Mouse (Mus musculus) kidney, postnatal 0 days (tissue): ENCODE measurements around the gene Zeb2. TPM values are rescaled to one million over a fixed set of nuclear protein-coding genes. Genes with fewer than 3 reads are reported as not detected.

Experiments used
- ATAC-seq: fragments of 200-750 bp; cut with Nextera tagmentation; replicated peaks from 2 replicates; pipeline ENCODE4 v1.8.0; 2017; ENCODE audit warnings: low read depth, moderate number of reproducible peaks, moderate TSS enrichment, moderate library complexity; ENCODE audit not compliant: low FRiP score
- DNase-seq: peaks from one replicate; pipeline ENCODE4 v3.0.0-alpha.2; 2016; ENCODE audit warnings: low spot score
- H3K27ac ChIP-seq: fragments of 300-500 bp; sonication (generic); 2 replicates; pipeline ENCODE4 v1.5.1; 2014; ENCODE audit warnings: mild to moderate bottlenecking
- H3K27me3 ChIP-seq: fragments of 300-500 bp; sonication (generic); 2 replicates; pipeline ENCODE4 v1.6.1; 2014; ENCODE audit warnings: low read length, mixed read lengths; ENCODE audit not compliant: insufficient read depth
- H3K36me3 ChIP-seq: fragments of 300-500 bp; sonication (generic); 2 replicates; pipeline ENCODE4 v1.6.1; 2014; ENCODE audit warnings: low read length, mixed read lengths; ENCODE audit not compliant: insufficient read depth
- H3K4me1 ChIP-seq: fragments of 300-500 bp; sonication (generic); replicated peaks from 2 replicates; pipeline ENCODE4 v1.6.1; 2014; ENCODE audit warnings: antibody characterized with exemption, low read length, mixed read lengths; ENCODE audit not compliant: insufficient read depth
- H3K4me2 ChIP-seq: fragments of 300-500 bp; sonication (generic); 2 replicates; pipeline ENCODE4 v1.6.1; 2014; ENCODE audit warnings: mild to moderate bottlenecking, low read length, moderate library complexity, mixed read lengths
- H3K4me3 ChIP-seq: fragments of 300-500 bp; sonication (generic); replicated peaks from 2 replicates; pipeline ENCODE4 v1.5.1; 2014; ENCODE audit warnings: low read depth, low read length
- H3K9ac ChIP-seq: fragments of 300-500 bp; sonication (generic); 2 replicates; pipeline ENCODE4 v1.6.1; 2014; ENCODE audit warnings: low read depth, low read length
- H3K9me3 ChIP-seq: fragments of 300-500 bp; sonication (generic); replicated peaks from 2 replicates; pipeline ENCODE4 v1.6.1; 2016; ENCODE audit warnings: low read length, inconsistent platforms, mixed read lengths
- CTCF ChIP-seq: IDR thresholded peaks from 2 replicates; pipeline ENCODE4 v1.5.1; 2016; ENCODE audit warnings: antibody characterized with exemption, low read depth, mild to moderate bottlenecking, moderate library complexity
- WGBS: fragments of 180-500 bp; shearing (Covaris S2); extraction: QIAGEN DNeasy Blood & Tissue Kit; methylation state at CpG from one replicate; pipeline ENCODE4 v1.1.7; 2014; 5-methylcytosine and 5-hydroxymethylcytosine counted together
- microRNA-seq: library from miRNA; unstranded; fragments of <30 nt; microRNA quantifications from one replicate; pipeline ENCODE4, GENCODE M21; 2016
- polyA plus RNA-seq: library from polyadenylated mRNA; unstranded; fragments of >200 nt; fragmentation: Nextera tagmentation; extraction: Ambion mirVana; gene quantifications from 2 replicates; pipeline ENCODE4 v1.2.1, GENCODE M21; 2015

Zeb2 gene
- polyA plus RNA-seq, 1 experiment from 2014 or later, result 31.4 TPM

DNA sequence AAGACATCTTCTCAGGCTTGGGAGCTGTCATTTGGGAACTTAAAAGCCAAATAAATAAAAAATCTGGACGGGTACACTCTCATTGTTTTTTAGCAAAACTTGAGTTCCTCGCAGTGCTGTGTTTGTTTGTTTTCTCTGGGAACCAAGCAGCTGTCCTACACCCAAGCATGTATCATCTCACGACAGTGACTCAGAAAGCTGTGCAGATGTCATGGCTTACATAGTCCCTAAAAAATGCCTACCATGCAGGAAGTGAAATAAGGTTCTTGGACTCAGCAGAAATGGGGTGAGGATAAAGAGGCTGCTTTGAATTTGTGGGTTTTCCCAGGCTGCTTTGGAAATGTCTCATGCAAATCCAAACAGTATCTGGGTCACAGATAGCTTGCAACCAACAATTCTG is 161.0 kb downstream of the Zeb2 start:
- Histone ChIP-seq H3K27me3 (no peaks in the 10 kb centered on the region), H3K4me2 (no peak overlapping the region), H3K27ac (no peak overlapping the region), H3K4me1 (peaks cover 7% of the 10 kb centered on the region; the same call in 1 of the 2 replicates), H3K4me3 (no peak overlapping the region), H3K36me3 (no peaks in the 10 kb centered on the region), H3K9me3 (no peaks in the 10 kb centered on the region), H3K9ac (no peak overlapping the region)
- WGBS, result 30% methylated on average over 3 of the region's 3 CpGs
- DNase-seq (peak; percentile 56), ATAC-seq (no peak)
- no peak for TF ChIP-seq CTCF

DNA sequence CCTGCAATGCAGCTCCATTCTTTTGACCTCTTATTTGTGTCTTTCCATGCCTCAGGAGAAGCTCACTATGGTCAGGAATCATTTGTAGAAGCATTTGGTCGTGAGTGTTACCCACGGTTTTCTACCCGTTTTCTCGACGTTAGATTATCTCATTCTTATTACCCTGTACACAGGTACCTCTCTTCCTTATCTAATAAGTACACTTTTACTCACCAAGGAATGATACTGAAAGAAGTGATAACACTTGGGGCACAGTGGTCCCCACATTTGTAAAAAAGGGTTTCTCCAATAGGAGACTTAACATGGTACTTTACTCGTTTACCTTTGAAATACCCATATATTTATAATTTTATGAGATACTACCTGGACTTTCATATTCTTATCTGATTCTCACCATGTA is 161.7 kb downstream of the Zeb2 start:
- H3K4me2 ChIP-seq, result no peak overlapping the region
- H3K9ac ChIP-seq, result no peak overlapping the region
- H3K9me3 ChIP-seq, result no peaks in the 10 kb centered on the region
- H3K27me3 ChIP-seq, result no peaks in the 10 kb centered on the region
- no peak overlapping the region for H3K27ac ChIP-seq
- WGBS, result 90% methylated on average over 6 of the region's 6 CpGs
- DNase-seq, result no peak
- no peak overlapping the region for H3K4me3 ChIP-seq
- H3K4me1 ChIP-seq, result peaks cover 7% of the 10 kb centered on the region; the same call in 1 of the 2 replicates
- no peak for ATAC-seq
- no peak for TF ChIP-seq CTCF
- no peaks in the 10 kb centered on the region for H3K36me3 ChIP-seq

DNA sequence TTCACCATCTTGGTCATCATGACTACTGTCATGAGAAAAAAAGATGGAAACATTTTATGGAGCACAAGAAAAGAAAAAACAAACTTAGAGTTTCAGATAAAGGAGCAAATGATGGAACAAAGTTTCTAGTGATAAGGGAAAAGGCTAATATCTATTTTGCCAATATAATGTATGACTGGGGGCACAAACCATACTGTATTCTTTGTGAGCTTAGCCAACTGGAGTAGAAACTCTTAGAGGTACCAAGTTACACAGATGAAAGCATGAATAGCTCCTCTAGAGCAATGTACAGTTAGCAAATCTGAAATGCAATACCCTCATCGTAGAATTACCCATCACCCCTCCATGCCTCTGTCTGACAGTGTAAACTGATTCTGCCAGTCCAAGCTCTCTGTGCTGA is 163.0 kb downstream of the Zeb2 start:
- H3K27ac ChIP-seq, result no peak overlapping the region
- H3K4me2 ChIP-seq, result no peak overlapping the region
- H3K36me3 ChIP-seq, result no peaks in the 10 kb centered on the region
- TF ChIP-seq CTCF, result no peak
- H3K9me3 ChIP-seq, result no peaks in the 10 kb centered on the region
- DNase-seq (no peak), ATAC-seq (no peak)
- WGBS, result 63% methylated on average over 1 of the region's 1 CpGs
- no peaks in the 10 kb centered on the region for H3K27me3 ChIP-seq
- H3K4me3 ChIP-seq, result no peak overlapping the region
- no peak overlapping the region for H3K9ac ChIP-seq
- H3K4me1 ChIP-seq, result peaks cover 7% of the 10 kb centered on the region; the same call in 1 of the 2 replicates

DNA sequence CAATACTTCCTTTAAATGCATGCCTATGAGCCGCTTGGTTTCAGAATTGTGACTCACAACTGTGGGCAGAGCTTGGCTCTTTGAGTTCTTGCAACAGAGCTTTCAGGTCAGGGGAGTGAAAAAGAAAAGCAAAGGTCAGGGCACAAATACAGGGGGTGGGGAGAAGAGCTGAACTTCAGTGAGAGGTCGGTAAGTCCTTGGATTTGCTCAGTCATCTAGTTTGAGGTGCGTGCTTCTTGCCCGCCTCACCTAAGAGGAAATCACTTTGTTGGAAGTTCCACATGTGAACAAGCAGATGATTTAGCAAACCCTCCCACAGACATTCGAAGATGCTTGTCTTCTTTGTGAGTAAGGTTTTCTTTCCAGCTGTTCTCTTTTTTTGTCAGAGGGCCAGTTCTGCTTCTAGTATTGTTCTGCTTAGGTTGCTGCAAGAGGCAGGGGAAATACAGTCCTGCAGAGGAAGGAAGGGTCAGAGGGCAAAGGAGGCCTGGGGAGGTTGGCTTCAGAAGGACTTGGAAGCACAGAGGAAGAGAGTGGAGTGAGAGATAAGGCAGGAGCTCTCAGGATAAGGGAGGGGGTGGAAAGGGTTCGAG is 164.3 kb downstream of the Zeb2 start:
- peak; percentile 36; the same call in 1 of the 2 replicates for ATAC-seq
- H3K9me3 ChIP-seq, result no peaks in the 10 kb centered on the region
- H3K4me3 ChIP-seq, result no peak overlapping the region
- TF ChIP-seq CTCF, result no peak
- no peak overlapping the region for H3K9ac ChIP-seq
- H3K36me3 ChIP-seq, result no peaks in the 10 kb centered on the region
- peaks cover 7% of the 10 kb centered on the region; the same call in 1 of the 2 replicates for H3K4me1 ChIP-seq
- H3K27me3 ChIP-seq, result no peaks in the 10 kb centered on the region
- peak; percentile 64 for DNase-seq
- peak overlapping the region; percentile 19; the same call in 1 of the 2 replicates for H3K27ac ChIP-seq
- H3K4me2 ChIP-seq, result no peak overlapping the region
- WGBS, result 42% methylated on average over 6 of the region's 6 CpGs

DNA sequence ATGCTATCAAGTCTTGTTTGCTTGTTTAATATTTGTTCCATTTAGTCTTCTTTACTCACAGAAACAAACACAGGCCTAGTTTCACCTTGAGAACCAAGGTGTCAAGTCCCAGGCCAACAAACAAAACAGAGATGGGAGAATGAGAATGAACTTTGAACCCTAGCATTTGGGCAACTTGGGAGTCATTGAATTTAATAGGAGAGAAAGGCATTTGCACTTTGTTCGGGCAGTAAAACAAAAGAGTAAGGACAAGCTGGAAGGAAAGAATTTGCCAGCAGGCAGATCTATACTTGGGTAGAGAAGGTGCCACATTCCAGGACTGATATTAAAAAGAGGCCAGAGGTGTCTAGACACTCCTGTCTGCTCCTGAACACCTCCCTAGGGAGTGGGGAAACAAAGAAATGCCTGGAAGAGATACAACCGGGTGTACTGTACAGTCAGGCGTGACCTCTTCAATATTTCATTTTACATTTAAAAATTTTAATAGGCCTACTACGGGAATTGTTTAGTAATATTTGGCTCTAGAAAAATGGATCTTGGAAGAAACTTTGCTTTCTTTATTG is 165.5 kb downstream of the Zeb2 start:
- TF ChIP-seq CTCF, result no peak
- Histone ChIP-seq H3K4me1 (peaks cover 7% of the 10 kb centered on the region; the same call in 1 of the 2 replicates), H3K9ac (no peak overlapping the region), H3K4me3 (no peak overlapping the region), H3K27ac (no peak overlapping the region), H3K27me3 (no peaks in the 10 kb centered on the region), H3K9me3 (no peaks in the 10 kb centered on the region), H3K4me2 (no peak overlapping the region), H3K36me3 (no peaks in the 10 kb centered on the region)
- DNase-seq (no peak), ATAC-seq (no peak)
- WGBS, result 57% methylated on average over 4 of the region's 4 CpGs

DNA sequence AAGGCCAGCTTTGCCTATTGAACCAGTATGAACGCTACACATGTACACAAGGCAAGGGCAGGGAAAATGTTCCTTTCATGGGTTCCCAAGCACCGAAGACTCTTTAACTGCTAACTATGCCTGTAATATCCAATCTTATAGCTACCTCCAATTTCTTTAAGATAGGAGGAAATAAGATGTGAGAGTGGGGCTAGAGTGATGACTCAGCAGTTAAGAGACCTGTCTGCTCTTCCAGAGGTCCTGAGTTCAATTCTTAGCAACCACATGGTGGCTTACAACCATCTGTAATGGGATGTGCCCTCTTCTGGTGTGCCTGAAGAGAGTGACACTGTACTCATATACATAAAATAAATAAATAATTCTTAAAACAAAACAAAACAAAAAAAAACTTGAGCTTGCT is 172.5 kb downstream of the Zeb2 start:
- Histone ChIP-seq H3K27ac (no peak overlapping the region), H3K27me3 (no peaks in the 10 kb centered on the region), H3K9me3 (no peaks in the 10 kb centered on the region), H3K9ac (no peak overlapping the region), H3K4me1 (no peaks in the 10 kb centered on the region), H3K4me2 (no peak overlapping the region), H3K36me3 (no peaks in the 10 kb centered on the region), H3K4me3 (no peak overlapping the region)
- WGBS, result 95% methylated on average over 2 of the region's 2 CpGs
- ATAC-seq (no peak), DNase-seq (no peak)
- no peak for TF ChIP-seq CTCF

Small RNA genes within 50 kb of the gene (microRNA-seq; reads per million reads assigned to microRNA genes)
- gene Mir5129, result not detected

Other genes with a start within 250 kb of the Zeb2 start
- 10.4 and 12.5 TPM in 2 replicates for gene Gtdc1, start 189.7 kb downstream of the Zeb2 start, polyA plus RNA-seq